Mouse (Mus musculus): ENCODE data around the gene Barx2.

DNA sequence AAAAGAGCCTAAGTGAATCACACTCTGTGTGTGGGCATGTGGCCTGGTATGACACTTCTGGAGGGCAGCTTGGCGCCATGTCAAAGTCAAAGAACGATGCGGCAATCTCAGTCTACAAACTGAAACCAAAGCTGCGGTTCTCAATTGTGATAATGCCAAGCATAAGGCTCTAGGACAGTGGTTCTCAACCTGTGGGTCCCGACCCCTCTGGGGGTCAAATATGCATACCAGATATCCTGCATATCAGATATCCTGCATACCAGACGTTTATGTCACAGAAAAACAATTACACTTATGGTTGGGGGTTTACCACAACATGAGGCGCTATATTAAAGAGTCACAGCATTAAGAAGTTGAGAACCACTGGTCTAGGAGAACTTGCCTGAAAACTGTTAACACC lies 10.3 kb upstream of the Barx2 start:
- TF ChIP-seq POLR2A (IDR thresholded peaks at IDR 0.05; ENCODE audit: insufficient read length, low read depth) (no peak), MAX (IDR thresholded peaks at IDR 0.05; ENCODE audit: low read depth) (no peak)
